Mouse (Mus musculus): ENCODE data around the gene Rsrc2.

- TF ChIP-seq CTCF (IDR thresholded peaks at IDR 0.05; ENCODE audit: low read depth, low read length) (no peak), POLR2A (IDR thresholded peaks at IDR 0.05; ENCODE audit: insufficient read depth, low read length) (no peak)
Measured at GRCm38 (mm10) chr5:123679106-123679505, 70.1 kb downstream of the Rsrc2 start.
